Mouse (Mus musculus): Measurements from ENCODE around the gene Ralgapa2. TPM values are rescaled to one million over a fixed set of nuclear protein-coding genes. Genes with fewer than 3 reads are reported as not detected.
A peak's percentile ranks its signal among the peaks of the same experiment; 100 is the strongest.

The Ralgapa2 gene
- polyA plus RNA-seq, 1 experiment from 2014 or later = 12.5 TPM

DNA sequence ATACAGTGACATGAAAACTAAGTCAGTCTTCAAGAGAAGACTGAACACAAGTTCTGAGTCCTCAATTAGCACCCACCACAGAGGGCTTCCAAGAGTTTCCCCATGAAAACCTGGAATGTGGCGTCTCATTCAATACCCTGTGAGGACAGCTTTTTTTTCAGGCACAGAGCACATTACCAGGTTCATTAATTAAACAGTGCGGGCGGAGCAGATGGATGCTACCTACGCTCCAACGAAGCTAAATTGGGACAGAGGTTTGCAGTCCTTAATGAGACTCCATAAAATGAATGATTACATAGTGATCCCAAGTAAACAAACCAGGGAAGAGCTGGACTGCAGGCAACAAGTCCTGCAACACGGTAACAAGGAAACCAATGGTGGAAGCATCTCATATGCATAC, 224.6 kb downstream of the Ralgapa2 start:
- no peak overlapping the region for H3K4me3 ChIP-seq
- H3K4me1 ChIP-seq = peaks cover 20% of the 10 kb centered on the region
- 69% methylated on average over 6 of the region's 6 CpGs for WGBS
- no peaks in the 10 kb centered on the region for H3K36me3 ChIP-seq
- ATAC-seq (ENCODE audit: low FRiP score) = no peak
- H3K9ac ChIP-seq = no peak overlapping the region
- H3K4me2 ChIP-seq (replicated peaks) = no peak overlapping the region
- no peaks in the 10 kb centered on the region for H3K9me3 ChIP-seq (replicated peaks)
- H3K27ac ChIP-seq = no peak overlapping the region
- H3K27me3 ChIP-seq = peaks cover 5% of the 10 kb centered on the region; the same call in 1 of the 2 replicates

DNA sequence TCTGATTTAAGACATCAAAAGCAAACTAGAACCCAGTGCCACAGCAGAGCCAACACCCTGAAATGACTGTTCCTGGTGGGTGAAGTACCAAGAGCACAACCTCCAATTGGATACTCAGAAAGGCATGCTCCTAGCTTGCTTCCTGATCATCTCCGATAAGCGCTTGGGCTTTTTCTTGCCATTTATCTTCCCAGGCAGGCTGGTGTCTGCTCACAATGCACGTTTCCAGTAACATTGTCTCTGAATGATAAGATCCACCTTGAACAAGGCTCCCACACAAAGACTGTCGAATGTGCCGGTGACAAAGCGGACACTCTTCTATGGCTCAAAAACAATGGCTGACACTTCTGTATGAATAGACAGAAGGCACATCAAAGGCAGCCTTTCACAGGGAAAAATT, 230.8 kb downstream of the Ralgapa2 start:
- Histone ChIP-seq H3K36me3 (no peaks in the 10 kb centered on the region), H3K4me3 (no peak overlapping the region), H3K4me2 (replicated peaks) (no peak overlapping the region), H3K27me3 (no peaks in the 10 kb centered on the region), H3K27ac (peak overlapping the region; percentile 44), H3K9ac (no peak overlapping the region), H3K9me3 (replicated peaks) (no peaks in the 10 kb centered on the region), H3K4me1 (peaks cover 29% of the 10 kb centered on the region)
- 30% methylated on average over 6 of the region's 6 CpGs for WGBS
- no peak for ATAC-seq (ENCODE audit: low FRiP score)

DNA sequence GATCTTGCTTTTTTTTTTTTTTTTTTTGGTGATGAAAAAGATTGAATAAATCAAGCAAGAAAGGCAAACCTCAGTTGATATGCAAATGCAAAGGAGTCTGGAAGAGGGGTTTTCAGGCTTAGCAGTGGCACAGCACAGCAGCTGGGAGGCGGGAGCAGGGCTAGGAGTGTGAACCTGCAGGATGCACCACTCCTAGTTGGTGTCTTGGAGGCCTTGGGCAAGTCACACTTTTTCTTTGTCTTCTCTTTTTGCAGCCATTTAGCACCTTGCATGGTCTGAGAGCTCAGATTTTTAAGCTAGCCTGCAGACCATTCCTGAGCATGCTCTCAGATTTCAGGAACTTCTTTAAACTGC, 231.2 kb downstream of the Ralgapa2 start:
- 16% methylated on average over 1 of the region's 1 CpGs for WGBS
- peak overlapping the region; percentile 84 for H3K27ac ChIP-seq

DNA sequence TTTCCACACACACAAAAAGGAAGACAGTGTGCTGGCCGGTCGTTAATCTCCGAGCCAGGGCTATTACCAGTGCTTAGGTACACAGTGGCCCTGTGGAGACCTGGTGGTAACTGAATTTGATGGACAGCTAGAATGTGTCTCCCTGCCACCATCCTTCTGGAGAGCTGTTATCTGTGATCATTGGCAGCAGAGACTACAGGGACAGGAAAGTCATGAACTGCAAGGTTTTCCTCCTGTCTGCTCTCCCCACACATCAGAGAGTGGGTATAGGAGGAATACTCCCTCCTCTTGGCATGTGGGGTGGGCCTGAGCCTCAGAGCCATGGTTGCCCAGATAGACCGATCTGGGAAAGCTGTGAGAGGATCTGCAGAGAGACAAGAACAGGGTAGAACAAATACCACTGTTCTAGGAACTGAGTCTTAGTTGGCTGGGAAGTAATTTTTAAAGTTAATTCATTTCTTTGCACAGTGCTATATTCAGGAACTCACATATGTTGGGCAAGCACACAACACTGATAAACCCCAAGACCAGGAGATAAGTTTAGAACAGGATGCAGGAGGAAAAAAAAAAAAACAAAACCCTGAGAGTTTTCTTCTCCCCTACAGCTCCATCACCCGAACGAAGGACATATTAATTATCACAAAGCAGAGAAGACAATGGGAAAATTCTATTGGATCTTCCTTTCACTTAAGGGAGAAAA, 231.8 kb downstream of the Ralgapa2 start:
- H3K9ac ChIP-seq = no peak overlapping the region
- H3K27ac ChIP-seq = peak overlapping the region; percentile 84
- H3K4me2 ChIP-seq (replicated peaks) = no peak overlapping the region
- no peak overlapping the region for H3K4me3 ChIP-seq
- no peaks in the 10 kb centered on the region for H3K27me3 ChIP-seq
- no peaks in the 10 kb centered on the region for H3K9me3 ChIP-seq (replicated peaks)
- H3K4me1 ChIP-seq = peaks cover 29% of the 10 kb centered on the region
- no peaks in the 10 kb centered on the region for H3K36me3 ChIP-seq
- ATAC-seq (ENCODE audit: low FRiP score) = peak; percentile 60
- 41% methylated on average over 6 of the region's 6 CpGs for WGBS

More for the DNA sequence above, 231.2 kb downstream of the Ralgapa2 start:
- Histone ChIP-seq H3K27me3 (no peaks in the 10 kb centered on the region), H3K4me2 (replicated peaks) (no peak overlapping the region), H3K9ac (no peak overlapping the region), H3K36me3 (no peaks in the 10 kb centered on the region), H3K9me3 (replicated peaks) (no peaks in the 10 kb centered on the region), H3K4me1 (peaks cover 29% of the 10 kb centered on the region), H3K4me3 (no peak overlapping the region)
- no peak for ATAC-seq (ENCODE audit: low FRiP score)

DNA sequence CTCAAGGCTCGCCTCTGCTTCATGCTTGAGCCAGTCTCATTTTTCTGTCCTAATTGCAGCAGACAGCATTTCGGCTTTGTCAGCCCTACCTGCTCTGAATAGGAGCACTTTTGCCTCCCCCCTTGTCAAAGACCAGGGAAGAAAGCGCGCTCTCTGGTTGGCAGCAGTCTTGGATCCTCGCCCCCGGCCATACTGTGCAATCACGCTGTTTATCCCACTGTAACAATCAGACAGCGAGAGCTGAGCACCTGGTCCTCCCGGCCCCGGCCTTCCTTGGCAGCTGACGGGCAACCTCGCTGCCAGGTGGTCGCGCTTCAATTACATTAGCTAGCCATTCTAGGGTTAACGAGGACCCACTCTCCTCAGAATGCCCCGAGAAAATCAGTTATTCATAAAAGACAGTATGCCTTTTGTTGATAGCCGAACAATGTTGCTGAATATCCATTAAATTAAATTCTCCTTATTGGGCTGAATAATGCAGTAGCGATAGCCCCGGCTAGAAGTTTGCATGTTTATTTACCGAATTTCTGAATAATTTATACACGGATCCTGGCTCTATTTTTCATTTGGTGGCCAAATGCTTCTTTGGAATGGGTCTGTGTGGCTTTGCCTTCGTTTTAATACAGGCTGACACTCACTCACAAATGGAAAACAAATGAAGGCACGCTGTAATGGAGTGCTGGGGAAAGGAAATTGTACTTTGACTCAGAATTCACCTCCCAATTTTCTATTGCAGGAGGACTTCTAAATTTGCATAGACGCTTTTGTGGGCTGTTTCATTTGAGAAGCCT, 232.5 kb downstream of the Ralgapa2 start:
- H3K9ac ChIP-seq = no peak overlapping the region
- 35% methylated on average over 24 of the region's 24 CpGs for WGBS
- no peaks in the 10 kb centered on the region for H3K27me3 ChIP-seq
- peak overlapping the region; percentile 84 for H3K27ac ChIP-seq
- H3K4me1 ChIP-seq = peaks cover 29% of the 10 kb centered on the region
- H3K4me3 ChIP-seq = no peak overlapping the region
- H3K4me2 ChIP-seq (replicated peaks) = peak overlapping the region; percentile 17
- no peaks in the 10 kb centered on the region for H3K36me3 ChIP-seq
- ATAC-seq (ENCODE audit: low FRiP score) = peak; percentile 85
- H3K9me3 ChIP-seq (replicated peaks) = no peaks in the 10 kb centered on the region

DNA sequence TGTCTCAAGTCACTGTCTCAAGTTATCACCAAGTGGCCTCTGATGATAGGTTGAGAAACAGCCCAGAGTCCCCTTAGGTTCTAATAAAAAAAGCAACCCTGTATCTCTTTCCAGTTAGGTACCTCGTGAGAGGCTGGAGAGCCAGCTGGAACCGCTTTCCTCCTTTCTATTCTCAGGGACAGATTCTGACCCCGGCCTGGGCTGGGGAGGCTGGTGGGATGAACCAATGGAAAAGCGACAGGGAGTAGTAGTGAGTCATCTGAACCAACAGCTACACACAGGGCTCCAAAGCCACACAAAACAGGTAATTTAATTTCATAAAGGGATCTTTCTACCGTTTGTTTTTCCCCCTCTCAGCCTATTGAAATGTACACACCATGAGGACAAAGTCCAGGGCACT, 233.8 kb downstream of the Ralgapa2 start:
- Histone ChIP-seq H3K4me1 (peaks cover 29% of the 10 kb centered on the region), H3K27me3 (no peaks in the 10 kb centered on the region), H3K9me3 (replicated peaks) (no peaks in the 10 kb centered on the region), H3K4me3 (no peak overlapping the region), H3K9ac (no peak overlapping the region), H3K4me2 (replicated peaks) (no peak overlapping the region), H3K27ac (peak overlapping the region; percentile 2; the same call in 1 of the 2 replicates), H3K36me3 (no peaks in the 10 kb centered on the region)
- 60% methylated on average over 5 of the region's 5 CpGs for WGBS
- ATAC-seq (ENCODE audit: low FRiP score) = no peak

DNA sequence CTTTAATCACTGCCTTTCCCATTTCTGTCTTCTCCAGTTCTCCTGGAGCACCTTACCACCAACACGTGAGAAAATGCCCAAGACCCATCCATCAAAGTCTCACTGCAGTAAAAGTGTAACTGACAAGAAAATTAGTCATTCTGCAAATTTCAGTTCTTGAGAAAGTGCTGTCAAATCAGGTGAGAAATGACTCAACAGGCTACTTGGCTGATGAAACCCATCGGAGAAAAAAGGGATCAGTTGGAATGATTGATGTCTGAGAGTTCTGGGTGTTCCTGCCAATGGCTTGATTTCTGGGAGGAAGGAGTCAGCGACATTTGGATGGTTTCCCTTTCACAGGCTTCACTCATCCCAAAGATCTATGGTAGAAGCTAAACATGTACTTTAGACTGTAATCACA, 245.6 kb downstream of the Ralgapa2 start:
- Histone ChIP-seq H3K4me1 (peaks cover 17% of the 10 kb centered on the region), H3K36me3 (no peaks in the 10 kb centered on the region), H3K27me3 (0 out of 2 replicates have a peak, but pooled peaks cover 6% of the 10 kb centered on the region), H3K4me3 (no peak overlapping the region), H3K9ac (no peak overlapping the region), H3K9me3 (replicated peaks) (no peaks in the 10 kb centered on the region), H3K4me2 (replicated peaks) (no peak overlapping the region), H3K27ac (no peak overlapping the region)
- ATAC-seq (ENCODE audit: low FRiP score) = no peak
- 82% methylated on average over 3 of the region's 3 CpGs for WGBS

DNA sequence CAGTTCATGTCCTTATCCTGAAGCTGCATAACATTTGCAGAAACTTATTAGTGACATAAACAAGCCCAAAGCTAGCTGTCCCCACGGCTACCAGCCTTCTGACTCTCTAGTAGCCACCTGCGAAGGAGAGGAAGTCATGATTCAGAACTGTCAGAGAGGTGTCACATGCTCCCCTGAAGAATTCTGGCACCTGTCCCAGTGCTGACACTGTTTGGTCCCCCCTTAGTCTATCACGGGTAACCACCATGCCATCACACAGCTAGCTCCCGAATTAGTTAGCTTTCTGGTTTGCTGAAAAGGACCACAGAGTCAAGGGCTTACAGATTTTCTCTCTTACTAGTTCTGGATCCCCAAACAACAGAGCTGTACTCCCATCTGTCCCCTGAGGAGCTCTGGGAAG, 247.1 kb downstream of the Ralgapa2 start:
- Histone ChIP-seq H3K27ac (no peak overlapping the region), H3K9ac (no peak overlapping the region), H3K27me3 (0 out of 2 replicates have a peak, but pooled peaks cover 6% of the 10 kb centered on the region), H3K36me3 (no peaks in the 10 kb centered on the region), H3K4me2 (replicated peaks) (no peak overlapping the region), H3K4me3 (no peak overlapping the region), H3K9me3 (replicated peaks) (no peaks in the 10 kb centered on the region), H3K4me1 (peaks cover 28% of the 10 kb centered on the region)
- ATAC-seq (ENCODE audit: low FRiP score) = no peak
- 89% methylated on average over 4 of the region's 4 CpGs for WGBS

DNA sequence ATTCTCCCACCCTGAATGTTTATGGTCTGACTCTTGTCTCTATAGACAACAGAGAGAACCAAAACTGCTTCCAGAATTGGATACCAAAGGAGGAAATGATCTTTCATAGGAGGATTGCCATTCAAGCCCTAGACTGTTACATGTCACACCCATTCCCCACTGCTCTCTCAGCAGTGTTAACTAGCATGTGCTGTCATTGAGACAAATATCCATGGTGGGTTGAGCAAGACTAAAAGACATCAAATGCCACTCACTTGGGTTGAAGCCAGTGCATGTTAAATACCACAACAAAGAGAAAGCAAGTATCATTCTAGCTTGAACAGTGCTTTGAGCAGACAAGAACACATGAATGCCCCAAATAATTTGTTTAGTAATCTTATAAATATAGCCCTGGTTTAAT, 249.2 kb downstream of the Ralgapa2 start:
- no peak for ATAC-seq (ENCODE audit: low FRiP score)
- no peak overlapping the region for H3K4me2 ChIP-seq (replicated peaks)
- H3K36me3 ChIP-seq = no peaks in the 10 kb centered on the region
- H3K4me1 ChIP-seq = peaks cover 41% of the 10 kb centered on the region
- no peak overlapping the region for H3K9ac ChIP-seq
- no peak overlapping the region for H3K4me3 ChIP-seq
- H3K27me3 ChIP-seq = 0 out of 2 replicates have a peak, but pooled peaks cover 6% of the 10 kb centered on the region
- no peak overlapping the region for H3K27ac ChIP-seq
- no peaks in the 10 kb centered on the region for H3K9me3 ChIP-seq (replicated peaks)

DNA sequence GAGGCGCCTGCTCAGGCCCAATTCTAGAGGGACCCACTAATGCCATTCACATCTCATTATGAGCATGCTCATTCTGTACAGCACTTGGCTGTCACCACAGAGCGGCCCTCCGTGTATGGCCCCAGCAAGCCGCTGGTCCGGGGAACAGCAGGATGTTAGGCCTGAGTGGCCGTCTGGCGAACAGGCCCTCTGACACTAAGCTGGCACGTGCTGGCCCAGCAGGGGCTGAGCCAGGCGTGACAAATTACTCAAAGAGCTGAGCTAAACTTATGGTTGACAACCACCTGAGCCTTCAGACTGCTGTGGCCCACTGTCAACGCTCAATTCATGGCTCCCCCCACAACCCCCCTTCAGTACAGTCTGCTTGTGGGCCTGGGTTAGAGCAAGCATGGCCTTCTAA, 249.9 kb downstream of the Ralgapa2 start:
- Histone ChIP-seq H3K27me3 (0 out of 2 replicates have a peak, but pooled peaks cover 6% of the 10 kb centered on the region), H3K9ac (no peak overlapping the region), H3K4me2 (replicated peaks) (no peak overlapping the region), H3K4me3 (no peak overlapping the region), H3K27ac (peak overlapping the region; percentile 31), H3K9me3 (replicated peaks) (no peaks in the 10 kb centered on the region), H3K4me1 (peaks cover 48% of the 10 kb centered on the region), H3K36me3 (no peaks in the 10 kb centered on the region)
- WGBS = 19% methylated on average over 10 of the region's 10 CpGs
- peak; percentile 85 for ATAC-seq (ENCODE audit: low FRiP score)

DNA sequence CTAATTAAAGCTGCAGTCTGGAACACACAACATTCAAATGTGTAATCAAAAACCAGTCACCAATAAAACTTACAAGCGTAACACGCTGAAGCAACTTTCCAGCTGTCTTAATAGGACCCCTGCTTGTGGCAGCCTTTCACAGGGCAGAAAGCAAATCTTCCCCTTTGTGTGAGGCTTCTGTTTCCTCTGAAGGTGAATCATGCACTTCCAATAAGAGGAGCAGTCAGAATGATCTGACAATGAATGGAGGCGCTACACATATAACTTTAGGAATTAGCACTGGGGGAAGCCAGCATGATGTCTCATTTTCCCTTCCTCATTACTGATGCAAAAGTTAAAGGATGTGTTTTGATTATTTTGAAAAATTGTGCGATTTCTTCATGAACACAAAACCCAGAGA, 251.0 kb downstream of the Ralgapa2 start:
- peaks cover 56% of the 10 kb centered on the region for H3K4me1 ChIP-seq
- no peak overlapping the region for H3K4me3 ChIP-seq

DNA sequence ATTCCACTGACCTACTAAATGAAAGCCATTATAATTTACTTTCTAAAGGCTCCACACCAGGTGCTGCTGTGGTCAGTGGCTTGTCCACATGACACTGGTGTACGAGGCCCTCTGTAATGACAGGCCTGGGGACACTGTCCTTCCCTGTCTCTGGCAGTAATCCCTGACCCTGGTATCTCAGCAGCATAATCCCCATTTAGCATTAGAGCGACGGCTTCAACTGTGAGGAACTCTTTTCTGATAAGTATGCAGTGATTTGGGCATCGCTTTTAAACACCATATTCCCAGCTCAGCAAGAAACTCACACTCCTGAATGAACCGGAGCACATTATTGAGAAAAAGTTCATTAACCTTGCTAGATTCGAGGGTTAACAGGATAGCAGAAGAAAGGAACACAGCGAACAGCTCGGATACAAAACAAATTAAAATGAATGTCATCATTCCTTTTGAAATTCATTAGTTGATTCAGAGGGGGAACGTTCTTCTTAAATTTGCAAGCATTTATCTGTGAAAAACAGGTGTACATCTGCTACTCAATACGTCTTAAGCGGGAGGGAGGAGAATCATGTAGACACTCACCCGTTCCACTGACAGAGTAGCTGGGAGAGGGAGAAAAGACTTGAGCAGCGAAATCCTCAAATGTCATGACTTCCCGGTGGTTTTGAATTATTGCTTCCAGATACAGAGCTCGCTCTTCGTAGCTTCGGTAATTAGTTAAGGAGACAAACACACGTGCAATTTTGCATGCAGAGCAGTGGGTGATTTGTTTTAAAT, 252.2 kb downstream of the Ralgapa2 start:
- no peak overlapping the region for H3K4me2 ChIP-seq (replicated peaks)
- H3K27ac ChIP-seq = peak overlapping the region; percentile 52; the same call in 1 of the 2 replicates
- 0 out of 2 replicates have a peak, but pooled peaks cover 6% of the 10 kb centered on the region for H3K27me3 ChIP-seq
- ATAC-seq (ENCODE audit: low FRiP score) = no peak
- H3K4me1 ChIP-seq = peaks cover 58% of the 10 kb centered on the region
- no peaks in the 10 kb centered on the region for H3K9me3 ChIP-seq (replicated peaks)
- H3K9ac ChIP-seq = 0 out of 2 replicates have a peak overlapping the region, but pooled peaks have one; percentile 1
- WGBS = 37% methylated on average over 18 of the region's 18 CpGs
- H3K36me3 ChIP-seq = no peaks in the 10 kb centered on the region
- no peak overlapping the region for H3K4me3 ChIP-seq

More for the DNA sequence above, 251.0 kb downstream of the Ralgapa2 start:
- Histone ChIP-seq H3K9me3 (replicated peaks) (no peaks in the 10 kb centered on the region), H3K9ac (no peak overlapping the region), H3K27ac (no peak overlapping the region), H3K36me3 (no peaks in the 10 kb centered on the region), H3K27me3 (0 out of 2 replicates have a peak, but pooled peaks cover 6% of the 10 kb centered on the region), H3K4me2 (replicated peaks) (no peak overlapping the region)
- 63% methylated on average over 4 of the region's 4 CpGs for WGBS
- no peak for ATAC-seq (ENCODE audit: low FRiP score)
